Mouse (Mus musculus) megakaryocyte, embryonic 14.5 days (primary cell): Measurements from ENCODE around the gene Ehbp1.

Source experiments
- FLI1 ChIP-seq: IDR thresholded peaks from 2 replicates; pipeline ENCODE4 v1.6.1; 2012; ENCODE audit warnings: low read length, inconsistent platforms, mixed read lengths
- GATA1 ChIP-seq: IDR thresholded peaks from 3 replicates; pipeline ENCODE4 v1.6.1; 2012; ENCODE audit warnings: mixed read lengths, low read length, inconsistent platforms, borderline replicate concordance

GRCm38 (mm10) chr11:22255418-22255817, 86.7 kb downstream of the Ehbp1 start:
- TF ChIP-seq GATA1 (no peak), FLI1 (no peak)
